ENCODE assay signal across 26 mouse cellular contexts in genomic region chr11:108261751-108262160, GRCm38 (mm10).
DNase-seq lines count a peak whose midpoint lies in the region; ATAC-seq lines count a peak whose summit lies in the region.
"Had no signal": no experiment of that assay in that cellular context is flagged by ENCODE, and none has a peak within 500 bp of the region (broad histone marks: within the 10 kb centered on the region; RNA-seq: fewer than 3 reads in every experiment).

No protein-coding gene starts in this region.

- H3K4me2 ChIP-seq in liver, embryonic 12.5 days = 0 out of 2 replicates have a peak overlapping the region, but pooled peaks have one; percentile 8
- H3K4me2 ChIP-seq: forebrain, embryonic 13.5 days; heart, embryonic 11.5 days; hindbrain, embryonic 12.5 days; kidney, embryonic 15.5 days; limb, embryonic 15.5 days; lung, embryonic 14.5 days; neural tube, embryonic 13.5 days; stomach, embryonic 15.5 days had no signal

- peaks cover 63% of the 10 kb centered on the region for H3K4me1 ChIP-seq in liver, embryonic 12.5 days

- no peaks in the 10 kb centered on the region for H3K36me3 ChIP-seq in liver, embryonic 12.5 days
- H3K36me3 ChIP-seq: hindbrain, embryonic 12.5 days; kidney, embryonic 15.5 days; limb, embryonic 15.5 days; neural tube, embryonic 13.5 days; stomach, embryonic 15.5 days had no signal

- H3K27ac ChIP-seq in liver, embryonic 12.5 days = no peak overlapping the region
- H3K27ac ChIP-seq: forebrain, embryonic 13.5 days; hindbrain, embryonic 12.5 days; kidney, embryonic 15.5 days; limb, embryonic 15.5 days; neural tube, embryonic 13.5 days; stomach, embryonic 15.5 days had no signal

- H3K9me3 ChIP-seq in liver, embryonic 12.5 days (replicated peaks) = no peaks in the 10 kb centered on the region
- H3K9me3 ChIP-seq: forebrain, embryonic 13.5 days; hindbrain, embryonic 12.5 days; kidney, embryonic 15.5 days; limb, embryonic 15.5 days; neural tube, embryonic 13.5 days; stomach, embryonic 15.5 days had no signal

- no peak overlapping the region for H3K4me3 ChIP-seq in liver, embryonic 12.5 days
- H3K4me3 ChIP-seq: forebrain, embryonic 13.5 days; hindbrain, embryonic 12.5 days; kidney, embryonic 15.5 days; limb, embryonic 15.5 days; neural tube, embryonic 13.5 days; stomach, embryonic 15.5 days had no signal

- ATAC-seq in liver, embryonic 12.5 days = peak; percentile 62; the same call in 1 of the 2 replicates
- ATAC-seq in activated CD4-positive, CD25-positive, alpha-beta regulatory T cell, adult 4 months = peak; percentile 61
- peak; percentile 63 for ATAC-seq in megakaryocyte progenitor cell, adult 5-6 weeks (replicated peaks; ENCODE audit: poor library complexity)
- ATAC-seq: forebrain, embryonic 13.5 days; intestine, postnatal 0 days had no signal

- no peaks in the 10 kb centered on the region for H3K27me3 ChIP-seq in liver, embryonic 12.5 days (replicated peaks)
- H3K27me3 ChIP-seq: hindbrain, embryonic 12.5 days; kidney, embryonic 15.5 days; limb, embryonic 15.5 days; neural tube, embryonic 13.5 days; stomach, embryonic 15.5 days had no signal

- no peak overlapping the region for H3K9ac ChIP-seq in liver, embryonic 12.5 days
- H3K9ac ChIP-seq: forebrain, embryonic 13.5 days; hindbrain, embryonic 12.5 days; kidney, embryonic 15.5 days; limb, embryonic 15.5 days; lung, embryonic 14.5 days; neural tube, embryonic 13.5 days; stomach, embryonic 15.5 days had no signal

- WGBS in liver, embryonic 12.5 days (ENCODE audit: insufficient replicate concordance) = 27% methylated on average over 7 of the region's 7 CpGs

- no peak for DNase-seq in liver
- DNase-seq in frontal cortex, postnatal 36 days (ENCODE audit: low spot score in 2 of 2) = no peak
- DNase-seq in lung, postnatal 36 days = no peak
- DNase-seq in cerebellum, adult 9-10 months = no peak
- DNase-seq: adrenal gland, postnatal 36 days; cerebellum, adult 11 months; cerebellum, postnatal 14 days; kidney, postnatal 4 days; lung, embryonic 14.5 days; lung, postnatal 4 days; midbrain, embryonic 14.5 days; retina, postnatal 1 day; right cerebral cortex, postnatal 25 days; spleen, adult 18-20 months; thymus, postnatal 25 days had no signal
